Mouse (Mus musculus) erythroblast, embryonic 14.5 days (primary cell): ENCODE measurements at regions not wholly inside any gene's neighbourhood (a gene's known extent, or its start where the extent isn't known, plus 50 kb on each side); places are given as distances from the start of the nearest gene placed in this dataset.

ENCODE experiments used
- GATA1 ChIP-seq: IDR thresholded peaks from 2 replicates; pipeline ENCODE4 v1.6.1; 2012; ENCODE audit warnings: low read length, inconsistent platforms, mixed read lengths
- TAL1 ChIP-seq: IDR thresholded peaks from 3 replicates; pipeline ENCODE4 v1.6.1; 2012; ENCODE audit warnings: low read length, inconsistent platforms, mixed read lengths

DNA sequence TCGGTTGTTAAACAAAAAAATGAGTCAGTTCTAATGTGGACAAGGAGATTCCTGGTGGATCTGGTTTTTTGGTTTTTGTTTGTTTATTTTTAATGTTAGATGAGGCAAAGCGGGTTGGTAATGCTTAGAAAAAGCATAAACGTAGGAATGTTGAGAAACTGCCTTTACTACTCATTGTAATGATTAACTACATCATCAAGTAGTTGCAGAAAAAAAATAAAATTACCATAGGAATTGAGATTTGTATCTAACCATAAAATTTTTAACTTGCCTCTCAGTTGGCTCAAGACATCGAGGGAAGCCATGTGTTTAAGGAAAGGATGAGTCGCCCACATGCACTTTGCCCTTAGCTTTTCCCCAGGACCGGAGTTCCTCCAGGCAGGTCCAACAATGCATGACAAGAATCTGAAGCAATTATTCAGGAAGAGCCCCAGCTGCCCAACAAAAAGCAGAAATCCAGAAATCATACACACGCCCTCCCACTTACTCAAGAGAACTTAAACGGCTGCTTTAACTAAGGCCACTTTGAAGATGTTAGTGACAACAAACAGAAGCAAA is 545.5 kb downstream of the Lmo4 start:
- TF ChIP-seq GATA1 (no peak), TAL1 (no peak)
